Mouse (Mus musculus) midbrain, postnatal 0 days (tissue): ENCODE results near the gene Grm4. TPM values are rescaled to one million over a fixed set of nuclear protein-coding genes. Genes with fewer than 3 reads are reported as not detected.

ENCODE experiments used
- ATAC-seq: fragments of 200-750 bp; cut with Nextera tagmentation; 2 replicates; pipeline ENCODE4 v1.8.0; 2017; ENCODE audit warnings: moderate number of reproducible peaks, mild to moderate bottlenecking, moderate TSS enrichment, moderate library complexity; ENCODE audit not compliant: low FRiP score
- DNase-seq: peaks from one replicate; pipeline ENCODE4 v3.0.0-alpha.2; 2015; ENCODE audit warnings: low spot score
- H3K27ac ChIP-seq: fragments of 300-500 bp; sonication (generic); 2 replicates; pipeline ENCODE4 v1.5.1; 2014; ENCODE audit warnings: low read depth, mild to moderate bottlenecking, low read length, mixed read lengths
- H3K27me3 ChIP-seq: fragments of 300-500 bp; sonication (generic); 2 replicates; pipeline ENCODE4 v1.6.1; 2014; ENCODE audit warnings: low read length, control low read depth, mixed read lengths; ENCODE audit not compliant: insufficient read depth
- H3K36me3 ChIP-seq: fragments of 300-500 bp; sonication (generic); 2 replicates; pipeline ENCODE4 v1.6.1; 2014; ENCODE audit warnings: low read length, control low read depth, mixed read lengths; ENCODE audit not compliant: insufficient read depth
- H3K4me1 ChIP-seq: fragments of 300-500 bp; sonication (generic); 2 replicates; pipeline ENCODE4 v1.6.1; 2014; ENCODE audit warnings: mild to moderate bottlenecking, control low read depth, antibody characterized with exemption, low read length, mixed read lengths; ENCODE audit not compliant: insufficient read depth
- H3K4me2 ChIP-seq: fragments of 300-500 bp; sonication (generic); 2 replicates; pipeline ENCODE4 v1.6.1; 2014; ENCODE audit warnings: low read depth, mild to moderate bottlenecking, low read length, mixed read lengths; ENCODE audit not compliant: poor library complexity, severe bottlenecking
- H3K4me3 ChIP-seq: fragments of 300-500 bp; sonication (generic); 2 replicates; pipeline ENCODE4 v1.5.1; 2014; ENCODE audit warnings: low read depth, mild to moderate bottlenecking, low read length, moderate library complexity
- H3K9ac ChIP-seq: fragments of 300-500 bp; sonication (generic); replicated peaks from 2 replicates; pipeline ENCODE4 v1.6.1; 2014; ENCODE audit warnings: mild to moderate bottlenecking, low read length, moderate library complexity, mixed read lengths; ENCODE audit not compliant: poor library complexity, severe bottlenecking
- H3K9me3 ChIP-seq: fragments of 300-500 bp; sonication (generic); 2 replicates; pipeline ENCODE4 v1.6.1; 2016; ENCODE audit warnings: low read length, control low read depth
- CTCF ChIP-seq: IDR thresholded peaks from 2 replicates; pipeline ENCODE4 v1.5.1; 2016; ENCODE audit warnings: antibody characterized with exemption, mild to moderate bottlenecking
- WGBS: fragments of 180-500 bp; shearing (Covaris S2); extraction: QIAGEN DNeasy Blood & Tissue Kit; methylation state at CpG from one replicate; pipeline ENCODE4 v1.1.7; 2014; 5-methylcytosine and 5-hydroxymethylcytosine counted together
- polyA plus RNA-seq: library from polyadenylated mRNA; unstranded; fragments of >200 nt; fragmentation: Nextera tagmentation; extraction: Ambion mirVana; gene quantifications from 2 replicates; pipeline ENCODE4 v1.2.1, GENCODE M21; 2015
- total RNA-seq: library from RNA; depleted of rRNA; stranded (reverse); fragments of >200 nt; gene quantifications from 2 replicates; pipeline ENCODE4 v1.2.3, GENCODE M21; 2014

Grm4 gene
- total and polyA plus RNA-seq, 2 experiments from 2014 or later = 11.1 to 54.0 TPM

- Histone ChIP-seq H3K9me3 (no peaks in the 10 kb centered on the region), H3K9ac (no peak overlapping the region), H3K27me3 (no peaks in the 10 kb centered on the region; the same call in 1 of the 2 replicates), H3K4me2 (peak overlapping the region; percentile 51), H3K4me3 (peak overlapping the region; percentile 19; the same call in 1 of the 2 replicates), H3K36me3 (no peaks in the 10 kb centered on the region), H3K27ac (no peak overlapping the region), H3K4me1 (peaks cover 8% of the 10 kb centered on the region; the same call in 1 of the 2 replicates)
- TF ChIP-seq CTCF = peak; percentile 99
- DNase-seq = peak; percentile 65
- under 1% methylated on average over 27 of the region's 27 CpGs for WGBS
- ATAC-seq = no peak
Observed at GRCm38 (mm10) chr17:27520557-27520956, 646 bp downstream of the Grm4 start.

- 0 out of 2 replicates have a peak, but pooled peaks have one; percentile 24 for ATAC-seq
- Histone ChIP-seq H3K9ac (no peak overlapping the region), H3K4me2 (no peak overlapping the region), H3K27ac (no peak overlapping the region), H3K4me3 (no peak overlapping the region), H3K36me3 (no peaks in the 10 kb centered on the region), H3K4me1 (peaks cover 8% of the 10 kb centered on the region; the same call in 1 of the 2 replicates), H3K9me3 (no peaks in the 10 kb centered on the region), H3K27me3 (no peaks in the 10 kb centered on the region; the same call in 1 of the 2 replicates)
- WGBS = 13% methylated on average over 15 of the region's 15 CpGs
- no peak for DNase-seq
- TF ChIP-seq CTCF = 0 out of 2 replicates have a peak, but pooled peaks have one; percentile 15
Observed at GRCm38 (mm10) chr17:27518700-27519595, 2.3 kb downstream of the Grm4 start.

GRCm38 (mm10) chr17:27518296-27518695, 2.9 kb downstream of the Grm4 start:
- no peaks in the 10 kb centered on the region; the same call in 1 of the 2 replicates for H3K27me3 ChIP-seq
- H3K4me3 ChIP-seq = no peak overlapping the region
- H3K4me2 ChIP-seq = no peak overlapping the region
- WGBS = 16% methylated on average over 9 of the region's 9 CpGs
- H3K27ac ChIP-seq = no peak overlapping the region
- TF ChIP-seq CTCF = no peak
- peaks cover 11% of the 10 kb centered on the region; the same call in 1 of the 2 replicates for H3K4me1 ChIP-seq
- no peak for DNase-seq
- H3K9ac ChIP-seq = no peak overlapping the region
- ATAC-seq = no peak
- no peaks in the 10 kb centered on the region for H3K36me3 ChIP-seq
- no peaks in the 10 kb centered on the region for H3K9me3 ChIP-seq

GRCm38 (mm10) chr17:27513916-27514762, 7.1 kb downstream of the Grm4 start:
- Histone ChIP-seq H3K9me3 (no peaks in the 10 kb centered on the region), H3K27me3 (no peaks in the 10 kb centered on the region), H3K36me3 (no peaks in the 10 kb centered on the region), H3K9ac (no peak overlapping the region), H3K4me2 (peak overlapping the region; percentile 86), H3K4me3 (peak overlapping the region; percentile 66), H3K4me1 (peaks cover 14% of the 10 kb centered on the region; the same call in 1 of the 2 replicates), H3K27ac (no peak overlapping the region)
- TF ChIP-seq CTCF = peak; percentile 78
- no peak for DNase-seq
- 31% methylated on average over 27 of the region's 27 CpGs for WGBS
- ATAC-seq = no peak

- H3K27ac ChIP-seq = peak overlapping the region; percentile 59
- peak overlapping the region; percentile 66 for H3K4me3 ChIP-seq
- no peak for DNase-seq
- H3K36me3 ChIP-seq = no peaks in the 10 kb centered on the region
- H3K4me1 ChIP-seq = 0 out of 2 replicates have a peak, but pooled peaks cover 9% of the 10 kb centered on the region
- ATAC-seq = 0 out of 2 replicates have a peak, but pooled peaks have one; percentile 28
- 3% methylated on average over 23 of the region's 66 CpGs for WGBS
- peak overlapping the region; percentile 75 for H3K9ac ChIP-seq
- no peak for TF ChIP-seq CTCF
- no peaks in the 10 kb centered on the region for H3K27me3 ChIP-seq
- peak overlapping the region; percentile 86 for H3K4me2 ChIP-seq
- H3K9me3 ChIP-seq = no peaks in the 10 kb centered on the region
Observed at GRCm38 (mm10) chr17:27513279-27513915, 7.8 kb downstream of the Grm4 start.
